Mouse (Mus musculus): ENCODE results near the gene Six3. TPM values are rescaled to one million over a fixed set of nuclear protein-coding genes. Genes with fewer than 3 reads are reported as not detected.
A peak's percentile ranks its signal among the peaks of the same experiment; 100 is the strongest.

The Six3 gene
- polyA plus RNA-seq, 1 experiment from 2014 or later = not detected

- H3K4me3 ChIP-seq (ENCODE audit: control insufficient read depth in 1 of 2, insufficient read depth in 1 of 2, low read depth in 1 of 2, low read length in 2 of 2) = no peak overlapping the region
- 1% methylated on average over 30 of the region's 30 CpGs for WGBS
- no peaks in the 10 kb centered on the region for H3K36me3 ChIP-seq (ENCODE audit: control insufficient read depth, insufficient read depth, low read length)
- no peak overlapping the region for H3K27ac ChIP-seq (replicated peaks in 1 of 2; ENCODE audit: control insufficient read depth in 1 of 2, insufficient read depth in 1 of 2, low read depth in 2 of 2, low read length in 2 of 2)
- H3K4me2 ChIP-seq (ENCODE audit: low read length) = no peak overlapping the region
- no peaks in the 10 kb centered on the region for H3K9me3 ChIP-seq (ENCODE audit: control insufficient read depth, low read length)
- H3K4me1 ChIP-seq (ENCODE audit: control insufficient read depth in 2 of 2, insufficient read depth in 2 of 2, low read length in 2 of 2) = peaks cover 0 to 10% of the 10 kb centered on the region in 2 experiments; a peak in 2 of 4 replicates
- no peak for ATAC-seq (ENCODE audit: insufficient number of reproducible peaks, insufficient read depth, low FRiP score, low read depth)
- peaks cover 100% of the 10 kb centered on the region for H3K27me3 ChIP-seq (ENCODE audit: control insufficient read depth, insufficient read depth, low read length)
- no peak overlapping the region for H3K9ac ChIP-seq (ENCODE audit: low read length)
Observed at GRCm38 (mm10) chr17:85614011-85614721, 758 bp downstream of the Six3 start.

- Histone ChIP-seq H3K27ac (replicated peaks in 1 of 2; ENCODE audit: control insufficient read depth in 1 of 2, insufficient read depth in 1 of 2, low read depth in 2 of 2, low read length in 2 of 2) (no peak overlapping the region), H3K4me3 (ENCODE audit: control insufficient read depth in 1 of 2, insufficient read depth in 1 of 2, low read depth in 1 of 2, low read length in 2 of 2) (peak overlapping the region in 1 of 2 experiments; percentile 17; a peak in 2 of 4 replicates), H3K4me1 (ENCODE audit: control insufficient read depth in 2 of 2, insufficient read depth in 2 of 2, low read length in 2 of 2) (peaks cover 0 to 10% of the 10 kb centered on the region in 2 experiments; a peak in 2 of 4 replicates), H3K36me3 (ENCODE audit: control insufficient read depth, insufficient read depth, low read length) (no peaks in the 10 kb centered on the region), H3K27me3 (ENCODE audit: control insufficient read depth, insufficient read depth, low read length) (peaks cover 100% of the 10 kb centered on the region), H3K9ac (ENCODE audit: low read length) (no peak overlapping the region), H3K4me2 (ENCODE audit: low read length) (peak overlapping the region; percentile 44), H3K9me3 (ENCODE audit: control insufficient read depth, low read length) (no peaks in the 10 kb centered on the region)
- WGBS = under 1% methylated on average over 38 of the region's 38 CpGs
- ATAC-seq (ENCODE audit: insufficient number of reproducible peaks, insufficient read depth, low FRiP score, low read depth) = no peak
Observed at GRCm38 (mm10) chr17:85614722-85615331, 1.4 kb downstream of the Six3 start.

GRCm38 (mm10) chr17:85615586-85615985 is 2.2 kb downstream of the Six3 start:
- Histone ChIP-seq H3K27ac (replicated peaks in 1 of 2; ENCODE audit: control insufficient read depth in 1 of 2, insufficient read depth in 1 of 2, low read depth in 2 of 2, low read length in 2 of 2) (no peak overlapping the region), H3K36me3 (ENCODE audit: control insufficient read depth, insufficient read depth, low read length) (no peaks in the 10 kb centered on the region), H3K9ac (ENCODE audit: low read length) (no peak overlapping the region), H3K4me3 (ENCODE audit: control insufficient read depth in 1 of 2, insufficient read depth in 1 of 2, low read depth in 1 of 2, low read length in 2 of 2) (no peak overlapping the region), H3K27me3 (ENCODE audit: control insufficient read depth, insufficient read depth, low read length) (peaks cover 100% of the 10 kb centered on the region), H3K4me1 (ENCODE audit: control insufficient read depth in 2 of 2, insufficient read depth in 2 of 2, low read length in 2 of 2) (peaks cover 0 to 10% of the 10 kb centered on the region in 2 experiments; a peak in 2 of 4 replicates), H3K4me2 (ENCODE audit: low read length) (no peak overlapping the region), H3K9me3 (ENCODE audit: control insufficient read depth, low read length) (no peaks in the 10 kb centered on the region)
- no peak for ATAC-seq (ENCODE audit: insufficient number of reproducible peaks, insufficient read depth, low FRiP score, low read depth)
- WGBS = 0% methylated on average over 4 of the region's 4 CpGs

- under 1% methylated on average over 41 of the region's 41 CpGs for WGBS
Observed at GRCm38 (mm10) chr17:85616526-85617500, 3.4 kb downstream of the Six3 start.

GRCm38 (mm10) chr17:85617566-85618358 is 4.4 kb downstream of the Six3 start:
- Histone ChIP-seq H3K4me3 (ENCODE audit: control insufficient read depth in 1 of 2, insufficient read depth in 1 of 2, low read depth in 1 of 2, low read length in 2 of 2) (peak overlapping the region; percentile 19 to 31; a peak in 3 of 4 replicates), H3K27me3 (ENCODE audit: control insufficient read depth, insufficient read depth, low read length) (peaks cover 100% of the 10 kb centered on the region), H3K4me2 (ENCODE audit: low read length) (peak overlapping the region; percentile 53), H3K36me3 (ENCODE audit: control insufficient read depth, insufficient read depth, low read length) (no peaks in the 10 kb centered on the region), H3K4me1 (ENCODE audit: control insufficient read depth in 2 of 2, insufficient read depth in 2 of 2, low read length in 2 of 2) (peaks cover 5 to 21% of the 10 kb centered on the region in 2 experiments; a peak in 2 of 4 replicates), H3K9ac (ENCODE audit: low read length) (no peak overlapping the region), H3K9me3 (ENCODE audit: control insufficient read depth, low read length) (no peaks in the 10 kb centered on the region), H3K27ac (replicated peaks in 1 of 2; ENCODE audit: control insufficient read depth in 1 of 2, insufficient read depth in 1 of 2, low read depth in 2 of 2, low read length in 2 of 2) (no peak overlapping the region)
- WGBS = under 1% methylated on average over 24 of the region's 36 CpGs
- 0 out of 2 replicates have a peak, but pooled peaks have one; percentile 6 for ATAC-seq (ENCODE audit: insufficient number of reproducible peaks, insufficient read depth, low FRiP score, low read depth)

More at GRCm38 (mm10) chr17:85616526-85617500, 3.4 kb downstream of the Six3 start:
- Histone ChIP-seq H3K27ac (replicated peaks in 1 of 2; ENCODE audit: control insufficient read depth in 1 of 2, insufficient read depth in 1 of 2, low read depth in 2 of 2, low read length in 2 of 2) (no peak overlapping the region), H3K27me3 (ENCODE audit: control insufficient read depth, insufficient read depth, low read length) (peaks cover 100% of the 10 kb centered on the region), H3K4me3 (ENCODE audit: control insufficient read depth in 1 of 2, insufficient read depth in 1 of 2, low read depth in 1 of 2, low read length in 2 of 2) (no peak overlapping the region), H3K9ac (ENCODE audit: low read length) (no peak overlapping the region), H3K4me1 (ENCODE audit: control insufficient read depth in 2 of 2, insufficient read depth in 2 of 2, low read length in 2 of 2) (peaks cover 5 to 21% of the 10 kb centered on the region in 2 experiments; a peak in 2 of 4 replicates), H3K4me2 (ENCODE audit: low read length) (no peak overlapping the region), H3K9me3 (ENCODE audit: control insufficient read depth, low read length) (no peaks in the 10 kb centered on the region), H3K36me3 (ENCODE audit: control insufficient read depth, insufficient read depth, low read length) (no peaks in the 10 kb centered on the region)
- no peak for ATAC-seq (ENCODE audit: insufficient number of reproducible peaks, insufficient read depth, low FRiP score, low read depth)

GRCm38 (mm10) chr17:85618359-85619112 is 5.1 kb downstream of the Six3 start:
- 2% methylated on average over 34 of the region's 34 CpGs for WGBS
- H3K9me3 ChIP-seq (ENCODE audit: control insufficient read depth, low read length) = no peaks in the 10 kb centered on the region
- H3K27ac ChIP-seq (replicated peaks in 1 of 2; ENCODE audit: control insufficient read depth in 1 of 2, insufficient read depth in 1 of 2, low read depth in 2 of 2, low read length in 2 of 2) = no peak overlapping the region
- peak overlapping the region; percentile 53 for H3K4me2 ChIP-seq (ENCODE audit: low read length)
- ATAC-seq (ENCODE audit: insufficient number of reproducible peaks, insufficient read depth, low FRiP score, low read depth) = no peak
- peaks cover 5 to 21% of the 10 kb centered on the region in 2 experiments; a peak in 2 of 4 replicates for H3K4me1 ChIP-seq (ENCODE audit: control insufficient read depth in 2 of 2, insufficient read depth in 2 of 2, low read length in 2 of 2)
- H3K9ac ChIP-seq (ENCODE audit: low read length) = no peak overlapping the region
- H3K27me3 ChIP-seq (ENCODE audit: control insufficient read depth, insufficient read depth, low read length) = peaks cover 100% of the 10 kb centered on the region
- H3K36me3 ChIP-seq (ENCODE audit: control insufficient read depth, insufficient read depth, low read length) = no peaks in the 10 kb centered on the region
- peak overlapping the region; percentile 19 to 31; a peak in 3 of 4 replicates for H3K4me3 ChIP-seq (ENCODE audit: control insufficient read depth in 1 of 2, insufficient read depth in 1 of 2, low read depth in 1 of 2, low read length in 2 of 2)

Measured in heart, embryonic 14.5 days (tissue).